23 mouse cellular contexts compared by ENCODE assay signal in genomic region chr2:163549786-163550185, GRCm38 (mm10). TPM values are rescaled to one million over a fixed set of nuclear protein-coding genes. Genes with fewer than 3 reads are reported as not detected.
DNase-seq lines count a peak whose midpoint lies in the region; ATAC-seq lines count a peak whose summit lies in the region.
"Had no signal": no experiment of that assay in that cellular context is flagged by ENCODE, and none has a peak within 500 bp of the region (broad histone marks: within the 10 kb centered on the region; RNA-seq: fewer than 3 reads in every experiment).

No protein-coding gene starts in this region.

- H3K4me3 ChIP-seq in erythroblast, embryonic 14.5 days (replicated peaks), result peak overlapping the region; percentile 35
- peak overlapping the region; percentile 31 for H3K4me3 ChIP-seq in kidney, embryonic 16.5 days (ENCODE audit: low read length)
- H3K4me3 ChIP-seq in liver, embryonic 13.5 days (replicated peaks), result peak overlapping the region; percentile 42
- H3K4me3 ChIP-seq: embryonic facial prominence, embryonic 15.5 days; forebrain, embryonic 13.5 days; gastrocnemius, adult 2 months; hindbrain, embryonic 13.5 days; layer of hippocampus, adult 2 months; left cerebral cortex, adult 2 months; midbrain, embryonic 13.5 days; myocyte had no signal

- DNase-seq in liver, embryonic 13.5 days, result no peak
- peak; percentile 73 for DNase-seq in yolk sac, embryonic 10.5 days (ENCODE audit: low spot score)
- DNase-seq in testis, postnatal 14 days (ENCODE audit: low spot score), result no peak
- no peak for DNase-seq in cerebellum, adult 8-10 months
- no peak for DNase-seq in urinary bladder, postnatal 10 days (ENCODE audit: low spot score)
- DNase-seq: adrenal gland, postnatal 14 days; cerebellum, adult 9-10 months; gastrocnemius, adult 2 months; heart, adult 18-20 months; lung, postnatal 4 days; thymus, adult 18-20 months had no signal

- H3K4me2 ChIP-seq in kidney, embryonic 16.5 days (replicated peaks; ENCODE audit: low read depth, low read length), result peak overlapping the region; percentile 26; the same call in 1 of the 2 replicates
- H3K4me2 ChIP-seq in liver, embryonic 13.5 days, result peak overlapping the region; percentile 52
- H3K4me2 ChIP-seq: embryonic facial prominence, embryonic 15.5 days; forebrain, embryonic 13.5 days; hindbrain, embryonic 13.5 days; midbrain, embryonic 13.5 days had no signal

- no peaks in the 10 kb centered on the region for H3K27me3 ChIP-seq in erythroblast, embryonic 14.5 days (ENCODE audit: control insufficient read depth)
- no peaks in the 10 kb centered on the region for H3K27me3 ChIP-seq in kidney, embryonic 16.5 days (ENCODE audit: insufficient read depth, low read length)
- no peaks in the 10 kb centered on the region for H3K27me3 ChIP-seq in liver, embryonic 13.5 days
- H3K27me3 ChIP-seq: embryonic facial prominence, embryonic 15.5 days; forebrain, embryonic 13.5 days; midbrain, embryonic 13.5 days had no signal

- no peak overlapping the region for H3K9ac ChIP-seq in kidney, embryonic 16.5 days (replicated peaks; ENCODE audit: low read length)
- peak overlapping the region; percentile 38; the same call in 1 of the 2 replicates for H3K9ac ChIP-seq in liver, embryonic 13.5 days
- H3K9ac ChIP-seq: embryonic facial prominence, embryonic 15.5 days; forebrain, embryonic 13.5 days; hindbrain, embryonic 13.5 days; midbrain, embryonic 13.5 days had no signal

- H3K27ac ChIP-seq in kidney, embryonic 16.5 days (ENCODE audit: low read length), result peak overlapping the region; percentile 63
- no peak overlapping the region for H3K27ac ChIP-seq in liver, embryonic 13.5 days
- H3K27ac ChIP-seq: embryonic facial prominence, embryonic 15.5 days; forebrain, embryonic 13.5 days; gastrocnemius, adult 2 months; hindbrain, embryonic 13.5 days; layer of hippocampus, adult 2 months; left cerebral cortex, adult 2 months; midbrain, embryonic 13.5 days had no signal

- H3K36me3 ChIP-seq in erythroblast, embryonic 14.5 days (ENCODE audit: control insufficient read depth), result peaks cover 2% of the 10 kb centered on the region; the same call in 1 of the 2 replicates
- no peaks in the 10 kb centered on the region for H3K36me3 ChIP-seq in kidney, embryonic 16.5 days (ENCODE audit: insufficient read depth, low read length)
- peaks cover 9% of the 10 kb centered on the region; the same call in 1 of the 2 replicates for H3K36me3 ChIP-seq in liver, embryonic 13.5 days
- H3K36me3 ChIP-seq: embryonic facial prominence, embryonic 15.5 days; hindbrain, embryonic 13.5 days; midbrain, embryonic 13.5 days had no signal

- H3K9me3 ChIP-seq in erythroblast, embryonic 14.5 days (ENCODE audit: control insufficient read depth, low read length), result no peaks in the 10 kb centered on the region
- no peaks in the 10 kb centered on the region for H3K9me3 ChIP-seq in kidney, embryonic 16.5 days (ENCODE audit: low read length)
- no peaks in the 10 kb centered on the region for H3K9me3 ChIP-seq in liver, embryonic 13.5 days (replicated peaks)
- H3K9me3 ChIP-seq: embryonic facial prominence, embryonic 15.5 days; forebrain, embryonic 13.5 days; hindbrain, embryonic 13.5 days; midbrain, embryonic 13.5 days had no signal

- no peak for ATAC-seq in erythroblast, adult 5-6 weeks (replicated peaks; ENCODE audit: low FRiP score, poor library complexity, severe bottlenecking)
- peak; percentile 53 for ATAC-seq in kidney, embryonic 16.5 days (ENCODE audit: low FRiP score, low TSS enrichment)
- no peak for ATAC-seq in liver, embryonic 13.5 days (ENCODE audit: low read depth)
- ATAC-seq: forebrain, embryonic 13.5 days; midbrain, embryonic 13.5 days had no signal

- WGBS in kidney, embryonic 16.5 days, result 19% methylated on average over 6 of the region's 6 CpGs
- WGBS in liver, embryonic 13.5 days (ENCODE audit: insufficient replicate concordance), result 65% methylated on average over 6 of the region's 6 CpGs

- peaks cover 16% of the 10 kb centered on the region for H3K4me1 ChIP-seq in erythroblast, embryonic 14.5 days (ENCODE audit: control insufficient read depth)
- no peaks in the 10 kb centered on the region for H3K4me1 ChIP-seq in kidney, embryonic 16.5 days (ENCODE audit: insufficient read depth, low read length)
- H3K4me1 ChIP-seq in liver, embryonic 13.5 days (replicated peaks), result peaks cover 34% of the 10 kb centered on the region
- H3K4me1 ChIP-seq: embryonic facial prominence, embryonic 15.5 days; midbrain, embryonic 13.5 days had no signal

RNA-seq across cellular contexts. Expression of gene Hnf4a, which starts 43.2 kb away (rescaled TPM):
- 0.01 and 0.06 TPM in 2 replicates for polyA plus RNA-seq in erythroblast, embryonic 14.5 days (2012)
- total RNA-seq in erythroblast, adult 5-6 weeks (2015; ENCODE audit: low replicate concordance), result not detected in 2 replicates
- total RNA-seq in erythroblast, adult 5-6 weeks (2017; ENCODE audit: low replicate concordance), result 0.26 and 0.42 TPM in 2 replicates
- polyA plus RNA-seq in kidney, embryonic 16.5 days (2015; fragmentation: Nextera tagmentation; extraction: Ambion mirVana), result 25.0 and 25.8 TPM in 2 replicates
- polyA plus RNA-seq in liver, embryonic 13.5 days (2015; fragmentation: Nextera tagmentation; extraction: Ambion mirVana), result 12.3 and 15.3 TPM in 2 replicates
- total RNA-seq: gastrocnemius, adult 2 months; heart, adult 18-20 months; layer of hippocampus, adult 2 months; left cerebral cortex, adult 2 months had no signal
- polyA plus RNA-seq: embryonic facial prominence, embryonic 15.5 days; forebrain, embryonic 13.5 days; midbrain, embryonic 13.5 days; myocyte had no signal

RNA-seq across cellular contexts. Expression of gene Ttpal, which starts 52.3 kb away (rescaled TPM):
- polyA plus RNA-seq in erythroblast, embryonic 14.5 days (2012), result 1.2 TPM in 2 replicates
- total RNA-seq in erythroblast, adult 5-6 weeks (2015; ENCODE audit: low replicate concordance), result 6.5 and 10.0 TPM in 2 replicates
- 5.5 and 8.8 TPM in 2 replicates for total RNA-seq in erythroblast, adult 5-6 weeks (2017; ENCODE audit: low replicate concordance)
- polyA plus RNA-seq in kidney, embryonic 16.5 days (2015; fragmentation: Nextera tagmentation; extraction: Ambion mirVana), result 34.0 and 35.7 TPM in 2 replicates
- polyA plus RNA-seq in liver, embryonic 13.5 days (2015; fragmentation: Nextera tagmentation; extraction: Ambion mirVana), result 13.9 and 15.9 TPM in 2 replicates

RNA-seq across cellular contexts. Expression of gene R3hdml, which starts 57.7 kb away (rescaled TPM):
- not detected in 2 replicates for polyA plus RNA-seq in erythroblast, embryonic 14.5 days (2012)
- not detected in 2 replicates for total RNA-seq in erythroblast, adult 5-6 weeks (2015; ENCODE audit: low replicate concordance)
- total RNA-seq in erythroblast, adult 5-6 weeks (2017; ENCODE audit: low replicate concordance), result not detected in 2 replicates
- 43.8 and 46.4 TPM in 2 replicates for polyA plus RNA-seq in kidney, embryonic 16.5 days (2015; fragmentation: Nextera tagmentation; extraction: Ambion mirVana)
- polyA plus RNA-seq in liver, embryonic 13.5 days (2015; fragmentation: Nextera tagmentation; extraction: Ambion mirVana), result not detected in 2 replicates
- total RNA-seq: adrenal gland, postnatal 14 days; gastrocnemius, adult 2 months; heart, adult 18-20 months; layer of hippocampus, adult 2 months; left cerebral cortex, adult 2 months had no signal
- polyA plus RNA-seq: forebrain, embryonic 13.5 days; heart, embryonic 16.5 days; hindbrain, embryonic 13.5 days; midbrain, embryonic 13.5 days; urinary bladder, adult 2 months had no signal

Comparison
In these comparisons a context has a peak if more than half of its experiments do, and no peak if none do; other contexts are left out.
1. RNA of gene Hnf4a, which starts 43.2 kb away (polyA plus RNA-seq): 25.0 to 25.8 TPM in kidney, embryonic 16.5 days and 12.3 to 15.3 TPM in liver, embryonic 13.5 days; 0.01 to 0.06 TPM in erythroblast, embryonic 14.5 days; every median in the first group is over 10 times any median in the second.
2. RNA of gene R3hdml, which starts 57.7 kb away (polyA plus RNA-seq): 43.8 to 46.4 TPM in kidney, embryonic 16.5 days; not detected in erythroblast, embryonic 14.5 days and not detected in liver, embryonic 13.5 days; every median in the first group is over 10 times any median in the second.
3. Peak in every context shown above with its lines, with median percentiles within 50 percentile points of each other: H3K4me3 ChIP-seq.